In the genomic region with DNA sequence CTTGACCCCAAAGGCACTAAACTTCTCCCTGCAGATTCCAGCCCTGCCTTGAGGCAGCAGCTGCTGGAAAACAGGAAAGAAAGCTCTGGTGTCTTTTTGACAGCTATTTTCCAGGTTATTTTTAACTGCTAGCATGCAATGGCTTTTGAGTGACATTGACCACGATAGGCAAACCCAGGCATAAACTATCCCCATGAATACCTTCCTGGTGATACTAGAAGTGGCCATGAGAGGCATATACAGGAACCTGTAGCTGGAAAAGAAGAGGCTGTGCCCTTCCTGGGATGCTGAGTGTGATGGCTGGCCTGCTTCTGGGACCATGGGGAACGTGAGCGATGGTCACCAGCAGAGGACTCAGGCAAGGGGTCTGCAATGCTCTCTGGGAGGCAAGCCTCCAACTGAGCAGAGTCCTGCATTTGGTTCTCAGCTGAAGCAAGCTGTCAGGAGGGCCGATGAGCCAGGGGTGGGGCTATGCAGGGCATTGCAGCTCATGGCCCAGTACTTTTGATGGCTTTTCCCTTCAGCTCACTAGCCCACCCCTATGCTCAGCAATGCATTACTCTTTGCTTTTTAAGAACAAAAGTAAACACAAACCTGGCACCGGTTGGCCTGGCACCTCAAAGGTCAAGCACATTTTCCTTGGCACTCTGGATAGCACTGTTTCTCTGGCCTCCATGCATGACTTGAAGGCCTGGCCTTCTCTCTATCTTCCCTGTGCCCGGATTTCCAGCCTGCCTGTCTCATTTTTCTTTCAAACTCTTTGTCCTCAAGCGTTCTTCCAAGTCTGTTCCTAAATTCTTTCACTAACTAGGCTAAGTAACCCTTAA, we compare ENCODE assay signal across 12 mouse cellular contexts. TPM values are rescaled to one million over a fixed set of nuclear protein-coding genes. Genes with fewer than 3 reads are reported as not detected.
DNase-seq lines count a peak whose midpoint lies in the region; ATAC-seq and TF ChIP-seq lines count a peak whose summit lies in the region.
"Had no signal": no experiment of that assay in that cellular context is flagged by ENCODE, and none has a peak within 500 bp of the region (broad histone marks: within the 10 kb centered on the region; RNA-seq: fewer than 3 reads in every experiment).

No protein-coding gene starts in this region.

- peaks cover 6% of the 10 kb centered on the region for H3K4me1 ChIP-seq in heart, adult 2 months (ENCODE audit: control insufficient read depth, insufficient read depth, low read length)
- no peaks in the 10 kb centered on the region for H3K4me1 ChIP-seq in liver, embryonic 13.5 days (replicated peaks)

- ATAC-seq in liver, embryonic 13.5 days (ENCODE audit: low read depth): no peak

- intact Hi-C loops in heart, adult 2 months (cut with DNase I): loop anchor here (10.0 kb wide), 1 partner anchor 48 kb away; a partner anchor contains a TSS
- intact Hi-C loops in heart, postnatal 36 days (cut with DNase I): no loop called here

- H3K36me3 ChIP-seq in heart, adult 2 months (ENCODE audit: control insufficient read depth, insufficient read depth, low read length): peaks cover 4% of the 10 kb centered on the region
- no peaks in the 10 kb centered on the region for H3K36me3 ChIP-seq in liver, embryonic 13.5 days

- WGBS in heart, adult 2 months: 68% methylated on average over 7 of the region's 7 CpGs
- WGBS in liver, embryonic 13.5 days (ENCODE audit: insufficient replicate concordance): 56% methylated on average over 7 of the region's 7 CpGs

- no peaks in the 10 kb centered on the region for H3K79me2 ChIP-seq in heart, adult 2 months (replicated peaks; ENCODE audit: control insufficient read depth, insufficient read depth, low read length)

- TF ChIP-seq POLR2A in heart, adult 2 months (IDR thresholded peaks at IDR 0.05; ENCODE audit: insufficient read depth, low read depth, low read length): no peak

- no peaks in the 10 kb centered on the region for H3K27me3 ChIP-seq in heart, adult 2 months (ENCODE audit: control insufficient read depth, insufficient read depth, low read length)
- no peaks in the 10 kb centered on the region for H3K27me3 ChIP-seq in liver, embryonic 13.5 days

- peak overlapping the region; percentile 52 for H3K27ac ChIP-seq in heart, adult 2 months
- peak overlapping the region; percentile 17; the same call in 1 of the 2 replicates for H3K27ac ChIP-seq in liver, embryonic 13.5 days

- no peak overlapping the region for H3K4me3 ChIP-seq in heart, adult 2 months
- no peak overlapping the region for H3K4me3 ChIP-seq in liver, embryonic 13.5 days (replicated peaks)

- no peak overlapping the region for H3K4me2 ChIP-seq in liver, embryonic 13.5 days

- TF ChIP-seq CTCF in heart, adult 2 months (IDR thresholded peaks at IDR 0.05): no peak

- no peak for DNase-seq in heart, adult 2 months
- no peak for DNase-seq in heart, postnatal 36 days
- peak; percentile 40 to 58 for DNase-seq in lung, adult 18-20 months
- no peak for DNase-seq in lung, postnatal 14 days
- peak; percentile 18 for DNase-seq in kidney, adult 9 months
- no peak for DNase-seq in liver, embryonic 13.5 days
- no peak for DNase-seq in gastrocnemius, adult 18-20 months (ENCODE audit: low spot score)
- DNase-seq in right cerebral cortex, postnatal 25 days: no peak
- DNase-seq: adrenal gland, postnatal 25 days; B cell, adult 2 months; cerebellum, adult 9-10 months; spleen, adult 18-20 months had no signal

- no peak for TF ChIP-seq EP300 in heart, adult 2 months (IDR thresholded peaks at IDR 0.05; ENCODE audit: insufficient read depth, low read depth, low read length)

- H3K9ac ChIP-seq in heart, adult 2 months (ENCODE audit: low read depth, low read length): no peak overlapping the region
- H3K9ac ChIP-seq in liver, embryonic 13.5 days: no peak overlapping the region

- no peaks in the 10 kb centered on the region for H3K9me3 ChIP-seq in liver, embryonic 13.5 days (replicated peaks)

RNA-seq across cellular contexts. Expression of a gene that starts 27.9 kb away (rescaled TPM):
- total RNA-seq in heart, adult 2 months (2021): not detected
- polyA plus RNA-seq in heart, adult 2 months (2012; rRNA removed): 0.16 TPM in 1 of 2 replicates, not detected in the other
- total RNA-seq in heart, postnatal 36 days (2021): not detected
- polyA plus RNA-seq in liver, embryonic 13.5 days (2015; fragmentation: Nextera tagmentation; extraction: Ambion mirVana): 0.03 TPM in 1 of 2 replicates, not detected in the other
- not detected for total RNA-seq in gastrocnemius, adult 18-20 months (2021)

RNA-seq across cellular contexts. Expression of a gene that starts 47.6 kb away (rescaled TPM):
- total RNA-seq in heart, adult 2 months (2021): 1 to 10 TPM; 1.8 to 1.9 TPM
- polyA plus RNA-seq in heart, adult 2 months (2012; rRNA removed): 2.4 and 3.8 TPM in 2 replicates
- total RNA-seq in heart, postnatal 36 days (2021): 1 to 10 TPM; 2.5 to 2.8 TPM
- polyA plus RNA-seq in liver, embryonic 13.5 days (2015; fragmentation: Nextera tagmentation; extraction: Ambion mirVana): 1.3 and 1.6 TPM in 2 replicates
- total RNA-seq in gastrocnemius, adult 18-20 months (2021): 1 to 10 TPM in 1 of 2 experiments, under 1 TPM in 1; 0.59 to 1.0 TPM

Comparison
In these comparisons a context has a peak if more than half of its experiments do, and no peak if none do; other contexts are left out.
1. DNase-seq: peak in lung, adult 18-20 months (2 of 2) and kidney, adult 9 months (single experiment); none in heart, adult 2 months (0 of 2), heart, postnatal 36 days (0 of 2), lung, postnatal 14 days (single experiment), liver, embryonic 13.5 days (single experiment), gastrocnemius, adult 18-20 months (single experiment) and right cerebral cortex, postnatal 25 days (single experiment).